Mouse (Mus musculus): ENCODE results near the gene Smok3b.

The Smok3b gene

DNA sequence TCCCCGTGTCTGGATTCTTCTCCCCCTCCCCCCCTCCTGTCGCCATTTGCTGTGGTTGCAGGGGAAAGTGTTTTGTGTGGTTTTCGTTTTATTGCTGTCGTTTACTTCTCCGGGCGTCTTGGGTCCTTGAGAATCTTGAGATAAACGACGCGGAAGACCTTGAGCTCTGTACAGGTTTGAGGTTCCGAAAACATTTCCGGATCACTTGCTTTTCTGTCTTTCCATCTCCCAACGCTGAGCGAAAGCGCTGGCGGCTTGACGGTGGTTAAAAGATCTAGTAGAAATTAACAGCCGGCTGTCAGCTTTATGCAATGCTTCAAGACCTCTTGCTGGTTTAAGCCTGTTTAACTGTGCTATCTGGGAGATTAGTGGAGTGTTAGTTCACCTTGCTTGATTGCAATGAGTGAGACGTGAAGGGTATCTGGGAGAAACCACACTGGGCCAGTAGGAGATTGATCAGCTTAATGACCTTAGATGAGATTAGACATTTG lies 64.2 kb downstream of the Smok3b start:
- DNase-seq: peak; percentile 17

DNA sequence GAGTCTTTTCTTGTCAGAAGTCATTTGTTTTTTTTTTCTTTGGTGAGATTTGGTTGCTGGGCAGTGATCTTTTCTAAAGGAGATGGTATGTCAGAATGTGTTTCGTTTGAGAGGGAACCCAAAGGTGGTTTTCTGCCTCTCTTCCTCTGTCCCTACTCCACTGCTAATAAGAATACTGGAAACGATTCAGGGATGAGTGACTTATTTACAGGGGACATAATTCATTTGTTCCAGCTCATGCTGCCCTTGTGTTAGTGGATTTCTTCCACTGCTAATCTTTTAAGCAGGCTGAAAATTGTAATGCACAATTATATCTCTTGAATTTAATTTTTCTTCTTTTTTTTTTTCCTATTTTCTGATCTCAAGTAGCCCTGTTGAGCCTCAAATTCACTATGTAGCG lies 65.6 kb downstream of the Smok3b start:
- no peak for DNase-seq

DNA sequence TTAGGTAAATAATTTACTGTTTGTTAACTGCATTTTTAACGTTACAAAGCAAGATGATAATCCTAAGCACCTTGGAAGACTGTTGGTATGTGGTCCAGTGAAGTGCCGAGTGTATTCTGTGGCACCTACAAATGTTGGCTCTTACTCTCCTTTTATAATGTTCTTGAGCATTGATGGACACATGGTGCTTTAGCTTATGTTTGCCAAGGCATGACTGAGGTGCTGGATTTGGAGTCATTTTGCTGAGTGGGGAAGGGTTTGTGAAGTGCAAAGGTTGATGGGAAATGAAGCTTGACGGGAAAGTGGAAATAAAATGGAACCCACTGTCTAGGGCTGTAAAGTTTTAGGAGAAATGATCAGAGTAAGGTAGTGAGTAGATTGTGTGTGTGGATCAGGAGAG lies 67.1 kb downstream of the Smok3b start:
- DNase-seq: no peak

DNA sequence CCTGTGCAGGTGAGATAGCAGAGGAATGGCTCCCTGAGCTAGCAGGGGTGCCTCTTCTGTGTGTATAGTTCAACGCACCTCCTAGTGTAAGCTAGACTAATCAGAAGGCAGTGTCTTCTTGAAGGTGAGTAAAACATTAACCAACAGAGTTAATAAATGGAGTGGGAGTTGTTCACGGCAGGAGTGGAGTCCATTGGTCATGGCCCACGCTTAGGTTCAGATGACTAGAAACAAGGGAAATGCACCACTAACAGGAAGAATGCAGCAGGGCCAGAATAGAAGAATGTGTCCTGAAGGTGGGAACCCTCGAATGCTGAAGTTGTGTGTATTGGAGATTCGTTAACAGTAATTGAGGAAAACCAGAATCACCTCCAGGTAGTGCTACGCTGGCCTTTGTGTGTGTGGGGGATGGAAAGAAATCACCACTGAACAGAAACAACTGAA lies 67.9 kb downstream of the Smok3b start:
- no peak for DNase-seq

DNA sequence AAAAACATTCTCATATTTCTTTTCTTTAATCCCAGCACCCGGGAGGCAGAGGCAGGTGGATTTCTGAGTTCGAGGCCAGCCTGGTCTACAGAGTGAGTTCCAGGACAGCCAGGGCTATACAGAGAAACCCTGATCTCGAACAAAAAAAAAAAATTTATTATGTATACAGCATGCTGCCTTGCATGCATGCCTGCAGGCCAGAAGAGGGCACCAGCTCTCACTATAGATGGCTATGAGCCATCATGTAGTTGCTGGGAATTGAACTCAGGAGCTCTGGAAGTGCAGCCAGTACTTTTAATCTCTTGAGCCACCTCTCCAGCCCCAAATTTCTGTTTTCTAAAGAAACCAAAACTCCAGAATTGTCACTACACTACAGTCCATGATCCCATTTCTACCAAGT lies 69.0 kb downstream of the Smok3b start:
- DNase-seq: peak; percentile 10

DNA sequence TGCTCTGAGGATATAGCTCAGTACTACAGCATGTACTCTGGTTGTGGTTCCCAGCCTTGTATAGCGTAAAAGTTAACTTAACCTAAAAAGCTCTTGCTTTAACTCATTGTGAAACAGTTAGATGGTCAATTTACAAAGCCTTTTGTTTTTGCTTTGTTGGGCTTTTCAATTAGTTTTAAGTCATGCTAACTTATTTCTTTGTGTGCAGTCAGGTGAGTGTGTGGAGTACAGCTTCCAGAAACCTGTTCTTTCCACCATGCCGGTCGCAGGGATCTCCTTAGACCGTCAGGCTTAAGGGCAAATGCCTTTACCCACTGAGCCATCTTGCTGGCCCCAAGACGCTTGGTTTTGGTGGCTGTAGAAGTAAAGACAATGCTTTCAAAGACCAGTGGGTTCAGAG lies 69.5 kb downstream of the Smok3b start:
- DNase-seq: no peak

DNA sequence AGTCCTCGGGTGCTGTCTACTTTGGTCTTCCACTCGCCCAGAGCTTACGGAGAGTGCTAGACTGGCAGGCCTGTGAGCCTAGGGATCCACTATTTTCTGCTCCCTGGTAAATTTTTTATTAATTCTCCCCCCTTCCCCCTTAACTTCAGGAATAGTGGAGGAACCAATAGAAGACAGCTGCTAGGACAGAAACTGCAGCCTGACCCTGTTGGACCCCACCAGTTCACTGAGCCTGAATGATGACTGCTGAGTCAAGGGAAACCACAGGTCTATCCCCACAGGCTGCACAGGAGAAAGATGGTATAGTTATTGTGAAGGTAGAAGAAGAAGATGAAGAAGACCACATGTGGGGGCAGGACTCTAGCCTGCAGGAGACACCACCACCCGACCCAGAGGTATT lies 71.5 kb downstream of the Smok3b start:
- no peak for DNase-seq

DNA sequence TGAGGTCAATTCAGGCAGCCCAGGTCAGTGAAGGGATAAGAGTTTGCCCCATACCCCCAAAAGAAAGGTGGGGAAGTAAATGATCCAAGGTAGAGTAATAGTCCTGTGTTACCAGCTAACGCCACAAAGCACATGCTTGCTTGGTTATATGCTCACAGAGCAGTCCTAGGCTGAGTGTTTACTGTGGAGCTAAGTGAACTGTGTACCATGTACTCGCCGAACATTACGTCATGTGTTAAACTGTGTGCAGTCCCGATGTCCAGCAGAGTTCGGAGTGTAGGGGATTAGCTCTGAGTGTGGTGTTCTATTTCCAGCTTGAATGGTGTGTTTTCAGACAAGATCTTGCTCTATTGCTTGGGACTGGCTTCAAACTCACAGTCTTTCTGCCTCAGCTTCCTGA lies 73.2 kb downstream of the Smok3b start:
- DNase-seq: no peak

Data from thymus, postnatal 25 days (tissue).